ENCODE assay signal across 7 mouse cellular contexts in the genomic region with DNA sequence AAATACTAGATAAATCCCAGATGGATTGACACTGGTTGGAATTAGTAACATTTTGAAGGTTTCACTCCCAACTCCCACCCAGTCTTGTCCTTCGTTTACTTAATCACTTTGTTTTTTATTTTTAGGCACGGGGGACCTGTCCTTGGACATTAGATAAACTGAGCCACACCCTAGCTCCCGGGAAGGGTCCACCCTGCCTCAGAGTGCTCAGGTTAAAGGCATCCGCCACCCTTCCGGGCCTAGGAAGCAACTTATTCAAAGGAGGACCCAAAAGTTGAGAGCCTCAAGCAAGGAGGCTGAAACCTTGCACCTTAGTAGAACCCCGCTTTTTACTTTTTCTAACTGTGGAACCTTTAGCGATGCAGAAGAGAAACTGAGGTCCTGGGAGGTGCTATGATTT. TPM values are rescaled to one million over a fixed set of nuclear protein-coding genes. Genes with fewer than 3 reads are reported as not detected.
DNase-seq lines count a peak whose midpoint lies in the region; ATAC-seq and TF ChIP-seq lines count a peak whose summit lies in the region.

No protein-coding gene starts in this region.

- H3K9me3 ChIP-seq in lung, postnatal 0 days (ENCODE audit: low read length): no peaks in the 10 kb centered on the region
- H3K9me3 ChIP-seq in forebrain, embryonic 10.5 days: no peaks in the 10 kb centered on the region
- H3K9me3 ChIP-seq in limb, embryonic 14.5 days (ENCODE audit: control insufficient read depth, low read length): no peaks in the 10 kb centered on the region
- no peaks in the 10 kb centered on the region for H3K9me3 ChIP-seq in stomach, embryonic 14.5 days (ENCODE audit: control insufficient read depth, low read depth, low read length)

- ATAC-seq in lung, postnatal 0 days: no peak
- ATAC-seq in limb, embryonic 14.5 days (ENCODE audit: low FRiP score, low read depth): no peak
- no peak for ATAC-seq in stomach, embryonic 14.5 days (ENCODE audit: insufficient number of reproducible peaks, insufficient read depth, low FRiP score, low read depth)
- no peak for ATAC-seq in frontal cortex, adult (ENCODE audit: low TSS enrichment)

- peak overlapping the region; percentile 43 for H3K4me3 ChIP-seq in lung, postnatal 0 days (ENCODE audit: low read depth, low read length)
- peak overlapping the region; percentile 64 for H3K4me3 ChIP-seq in forebrain, embryonic 10.5 days
- peak overlapping the region; percentile 59 for H3K4me3 ChIP-seq in limb, embryonic 14.5 days (replicated peaks; ENCODE audit: low read length)
- peak overlapping the region; percentile 47 for H3K4me3 ChIP-seq in stomach, embryonic 14.5 days (ENCODE audit: low read depth, low read length)

- TF ChIP-seq POLR2A in limb, embryonic 14.5 days (IDR thresholded peaks at IDR 0.05; ENCODE audit: borderline replicate concordance, extremely low read depth, insufficient read depth, insufficient read length): no peak

- 13% methylated on average over 7 of the region's 7 CpGs for WGBS in lung, postnatal 0 days
- 26% methylated on average over 7 of the region's 7 CpGs for WGBS in forebrain, embryonic 10.5 days
- WGBS in limb, embryonic 14.5 days: 19% methylated on average over 7 of the region's 7 CpGs
- WGBS in stomach, embryonic 14.5 days: 15% methylated on average over 7 of the region's 7 CpGs

- no peak overlapping the region; the same call in 1 of the 2 replicates for H3K9ac ChIP-seq in lung, postnatal 0 days (replicated peaks; ENCODE audit: low read depth)
- peak overlapping the region; percentile 58 for H3K9ac ChIP-seq in limb, embryonic 14.5 days (ENCODE audit: low read depth, low read length, severe bottlenecking)
- peak overlapping the region; percentile 46 for H3K9ac ChIP-seq in stomach, embryonic 14.5 days (replicated peaks; ENCODE audit: low read depth, low read length)

- TF ChIP-seq CTCF in lung, postnatal 0 days (IDR thresholded peaks at IDR 0.05): no peak

- no peak for DNase-seq in lung, postnatal 0 days (ENCODE audit: low spot score)
- no peak for DNase-seq in lung, postnatal 10 days
- DNase-seq in forebrain, embryonic 10.5 days (ENCODE audit: extremely low spot score, low spot score): no peak
- DNase-seq in limb, embryonic 14.5 days (ENCODE audit: low spot score): no peak
- DNase-seq in thymus, adult 18-20 months: no peak

- peaks cover 8% of the 10 kb centered on the region for H3K4me1 ChIP-seq in lung, postnatal 0 days (ENCODE audit: insufficient read depth, low read depth, low read length)
- peaks cover 41% of the 10 kb centered on the region for H3K4me1 ChIP-seq in forebrain, embryonic 10.5 days
- peaks cover 4% of the 10 kb centered on the region; the same call in 1 of the 2 replicates for H3K4me1 ChIP-seq in limb, embryonic 14.5 days (ENCODE audit: control insufficient read depth, insufficient read depth, low read length)
- peaks cover 5% of the 10 kb centered on the region; the same call in 1 of the 2 replicates for H3K4me1 ChIP-seq in stomach, embryonic 14.5 days (ENCODE audit: control insufficient read depth, insufficient read depth, low read length)

- peak overlapping the region; percentile 67 for H3K4me2 ChIP-seq in lung, postnatal 0 days (replicated peaks; ENCODE audit: low read depth, low read length)
- H3K4me2 ChIP-seq in limb, embryonic 14.5 days (replicated peaks; ENCODE audit: low read depth, low read length, severe bottlenecking): peak overlapping the region; percentile 75
- peak overlapping the region; percentile 87 for H3K4me2 ChIP-seq in stomach, embryonic 14.5 days (replicated peaks; ENCODE audit: low read depth, low read length)

- peaks cover 4% of the 10 kb centered on the region; the same call in 1 of the 2 replicates for H3K36me3 ChIP-seq in lung, postnatal 0 days (ENCODE audit: insufficient read depth, low read length)
- H3K36me3 ChIP-seq in forebrain, embryonic 10.5 days (replicated peaks): peaks cover 13% of the 10 kb centered on the region
- H3K36me3 ChIP-seq in limb, embryonic 14.5 days (ENCODE audit: control insufficient read depth, insufficient read depth, low read length): peaks cover 11% of the 10 kb centered on the region
- 0 out of 2 replicates have a peak, but pooled peaks cover 2% of the 10 kb centered on the region for H3K36me3 ChIP-seq in stomach, embryonic 14.5 days (ENCODE audit: control insufficient read depth, insufficient read depth, low read length)

- H3K27me3 ChIP-seq in lung, postnatal 0 days (replicated peaks; ENCODE audit: insufficient read depth, low read length): no peaks in the 10 kb centered on the region
- peaks cover 72% of the 10 kb centered on the region for H3K27me3 ChIP-seq in forebrain, embryonic 10.5 days (ENCODE audit: poor library complexity, severe bottlenecking)
- peaks cover 35% of the 10 kb centered on the region for H3K27me3 ChIP-seq in limb, embryonic 14.5 days (ENCODE audit: control insufficient read depth, insufficient read depth, low read length)
- peaks cover 15% of the 10 kb centered on the region for H3K27me3 ChIP-seq in stomach, embryonic 14.5 days (ENCODE audit: control insufficient read depth, insufficient read depth, low read length)

- TF ChIP-seq EP300 in lung, postnatal 0 days (IDR thresholded peaks at IDR 0.05): no peak

- peak overlapping the region; percentile 84 for H3K27ac ChIP-seq in lung, postnatal 0 days (ENCODE audit: low read length)
- peak overlapping the region; percentile 73; the same call in 1 of the 2 replicates for H3K27ac ChIP-seq in forebrain, embryonic 10.5 days
- H3K27ac ChIP-seq in limb, embryonic 14.5 days (replicated peaks; ENCODE audit: low read depth, low read length): no peak overlapping the region
- H3K27ac ChIP-seq in stomach, embryonic 14.5 days (ENCODE audit: low read length): peak overlapping the region; percentile 85

RNA-seq across cellular contexts. Expression of gene Sfn, which starts 2.9 kb away (rescaled TPM):
- polyA plus RNA-seq in lung, postnatal 0 days (2015; fragmentation: Nextera tagmentation; extraction: Ambion mirVana): 23.7 and 32.4 TPM in 2 replicates
- 9.0 and 9.5 TPM in 2 replicates for polyA plus RNA-seq in forebrain, embryonic 10.5 days (2016; fragmentation: Nextera tagmentation; extraction: Ambion mirVana)
- 112 and 139 TPM in 2 replicates for polyA plus RNA-seq in limb, embryonic 14.5 days (2012; rRNA removed)
- 243 and 295 TPM in 2 replicates for polyA plus RNA-seq in limb, embryonic 14.5 days (2014; fragmentation: Nextera tagmentation; extraction: Ambion mirVana)
- polyA plus RNA-seq in stomach, embryonic 14.5 days (2014; fragmentation: Nextera tagmentation; extraction: Ambion mirVana): 158 and 163 TPM in 2 replicates

RNA-seq across cellular contexts. Expression of gene Gpn2, which starts 15.0 kb away (rescaled TPM):
- 15.8 and 17.6 TPM in 2 replicates for polyA plus RNA-seq in lung, postnatal 0 days (2015; fragmentation: Nextera tagmentation; extraction: Ambion mirVana)
- polyA plus RNA-seq in forebrain, embryonic 10.5 days (2016; fragmentation: Nextera tagmentation; extraction: Ambion mirVana): 27.2 and 30.3 TPM in 2 replicates
- 33.2 and 42.0 TPM in 2 replicates for polyA plus RNA-seq in limb, embryonic 14.5 days (2012; rRNA removed)
- polyA plus RNA-seq in limb, embryonic 14.5 days (2014; fragmentation: Nextera tagmentation; extraction: Ambion mirVana): 17.6 and 19.6 TPM in 2 replicates
- polyA plus RNA-seq in stomach, embryonic 14.5 days (2014; fragmentation: Nextera tagmentation; extraction: Ambion mirVana): 17.7 and 18.9 TPM in 2 replicates

RNA-seq across cellular contexts. Expression of gene Gpatch3, which starts 24.6 kb away (rescaled TPM):
- polyA plus RNA-seq in lung, postnatal 0 days (2015; fragmentation: Nextera tagmentation; extraction: Ambion mirVana): 6.7 and 7.1 TPM in 2 replicates
- polyA plus RNA-seq in forebrain, embryonic 10.5 days (2016; fragmentation: Nextera tagmentation; extraction: Ambion mirVana): 10.0 and 10.4 TPM in 2 replicates
- 8.0 and 8.4 TPM in 2 replicates for polyA plus RNA-seq in limb, embryonic 14.5 days (2012; rRNA removed)
- 8.1 and 9.2 TPM in 2 replicates for polyA plus RNA-seq in limb, embryonic 14.5 days (2014; fragmentation: Nextera tagmentation; extraction: Ambion mirVana)
- 5.5 TPM in 2 replicates for polyA plus RNA-seq in stomach, embryonic 14.5 days (2014; fragmentation: Nextera tagmentation; extraction: Ambion mirVana)

RNA-seq across cellular contexts. Expression of gene Nr0b2, which starts 45.9 kb away (rescaled TPM):
- 0.37 and 0.39 TPM in 2 replicates for polyA plus RNA-seq in lung, postnatal 0 days (2015; fragmentation: Nextera tagmentation; extraction: Ambion mirVana)
- polyA plus RNA-seq in forebrain, embryonic 10.5 days (2016; fragmentation: Nextera tagmentation; extraction: Ambion mirVana): not detected in 2 replicates
- polyA plus RNA-seq in limb, embryonic 14.5 days (2012; rRNA removed): 0.05 TPM in 1 of 2 replicates, not detected in the other
- polyA plus RNA-seq in limb, embryonic 14.5 days (2014; fragmentation: Nextera tagmentation; extraction: Ambion mirVana): 0.17 TPM in 1 of 2 replicates, not detected in the other
- polyA plus RNA-seq in stomach, embryonic 14.5 days (2014; fragmentation: Nextera tagmentation; extraction: Ambion mirVana): 3.3 and 4.1 TPM in 2 replicates

RNA-seq across cellular contexts. Expression of gene Zdhhc18, which starts 50.8 kb away (rescaled TPM):
- polyA plus RNA-seq in lung, postnatal 0 days (2015; fragmentation: Nextera tagmentation; extraction: Ambion mirVana): 5.8 and 9.4 TPM in 2 replicates
- 2.4 and 2.8 TPM in 2 replicates for polyA plus RNA-seq in forebrain, embryonic 10.5 days (2016; fragmentation: Nextera tagmentation; extraction: Ambion mirVana)
- polyA plus RNA-seq in limb, embryonic 14.5 days (2012; rRNA removed): 38.0 and 46.5 TPM in 2 replicates
- 4.0 and 7.0 TPM in 2 replicates for polyA plus RNA-seq in limb, embryonic 14.5 days (2014; fragmentation: Nextera tagmentation; extraction: Ambion mirVana)
- polyA plus RNA-seq in stomach, embryonic 14.5 days (2014; fragmentation: Nextera tagmentation; extraction: Ambion mirVana): 2.7 and 3.2 TPM in 2 replicates
